16 mouse cellular contexts compared by ENCODE assay signal in the genomic region with DNA sequence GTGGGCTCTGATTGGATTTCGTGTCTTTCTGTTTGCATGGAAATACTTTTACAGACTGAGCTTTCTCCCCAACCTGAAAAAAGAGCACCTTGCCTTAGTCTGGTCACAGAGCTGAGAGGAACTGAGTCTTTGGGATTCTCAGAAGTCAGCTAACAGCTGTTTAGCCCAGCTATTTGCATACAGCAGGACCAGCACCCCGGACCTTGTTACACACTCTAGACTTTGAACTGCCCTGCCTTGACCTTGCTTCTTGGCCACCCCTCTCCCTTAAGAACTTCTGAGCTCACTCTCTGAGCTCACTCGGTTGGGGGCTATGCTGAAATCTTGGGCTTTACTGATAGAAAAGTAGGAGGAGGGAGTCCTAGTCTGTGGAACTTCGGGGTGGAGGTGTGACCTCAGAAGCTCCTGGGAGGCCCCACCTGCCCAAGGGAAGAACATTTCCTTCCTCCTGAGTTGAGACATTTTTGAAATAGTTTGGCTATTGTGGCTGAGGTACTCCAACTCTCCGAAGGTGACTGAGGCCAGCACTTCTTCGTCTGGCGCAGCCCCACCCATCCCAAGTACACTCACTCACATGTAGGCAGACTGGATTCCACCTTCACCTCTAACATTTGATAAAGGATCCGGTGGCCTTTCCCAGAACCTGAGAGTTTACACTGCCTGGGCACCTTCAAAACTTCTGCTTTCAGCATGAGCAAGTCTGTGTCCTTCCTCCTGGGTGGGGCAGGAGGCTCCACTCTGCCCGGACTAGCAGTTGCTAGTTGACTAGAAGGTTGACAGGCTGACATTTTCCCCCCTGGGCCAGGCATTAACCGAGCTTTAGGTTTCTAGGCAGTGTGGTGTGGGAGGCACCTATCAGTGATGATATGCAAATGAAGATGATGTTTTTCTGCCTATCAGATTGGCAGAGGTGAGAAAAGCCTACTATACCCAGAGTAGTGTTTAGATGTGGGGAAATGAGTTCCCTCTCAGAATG. TPM values are rescaled to one million over a fixed set of nuclear protein-coding genes. Genes with fewer than 3 reads are reported as not detected.
DNase-seq lines count a peak whose midpoint lies in the region; ATAC-seq and TF ChIP-seq lines count a peak whose summit lies in the region.
"Had no signal": no experiment of that assay in that cellular context is flagged by ENCODE, and none has a peak within 500 bp of the region (broad histone marks: within the 10 kb centered on the region; RNA-seq: fewer than 3 reads in every experiment).

No protein-coding gene starts in this region.

- DNase-seq in liver, postnatal 0 days, result no peak
- no peak for DNase-seq in liver
- peak; percentile 45 for DNase-seq in induced T-regulatory cell, adult 2 months (ENCODE audit: low read depth)
- peak; percentile 84 for DNase-seq in lung, postnatal 36 days
- peak; percentile 43 for DNase-seq in thymus, postnatal 4 days
- DNase-seq in cerebellum, postnatal 25 days, result no peak
- DNase-seq in adrenal gland, postnatal 25 days, result no peak
- DNase-seq: adrenal gland, adult 8-10 months; cerebellum, adult 11-12 months; gastrocnemius, postnatal 10 days; right cerebral cortex, postnatal 4 days had no signal

- no peak for ATAC-seq in liver, postnatal 0 days
- no peak for ATAC-seq in hindbrain, embryonic 16.5 days

- TF ChIP-seq CTCF in liver, postnatal 0 days (IDR thresholded peaks at IDR 0.05; ENCODE audit: low read depth), result no peak

- peak overlapping the region; percentile 26; the same call in 1 of the 2 replicates for H3K27ac ChIP-seq in liver, postnatal 0 days (ENCODE audit: low read depth)
- H3K27ac ChIP-seq in hindbrain, embryonic 16.5 days (ENCODE audit: low read depth, low read length), result no peak overlapping the region
- H3K27ac ChIP-seq: embryonic facial prominence, embryonic 10.5 days; kidney, postnatal 0 days had no signal

- no peaks in the 10 kb centered on the region for H3K9me3 ChIP-seq in liver, postnatal 0 days (ENCODE audit: low read length)
- no peaks in the 10 kb centered on the region for H3K9me3 ChIP-seq in hindbrain, embryonic 16.5 days (ENCODE audit: control insufficient read depth, low read length)
- H3K9me3 ChIP-seq: embryonic facial prominence, embryonic 10.5 days; G1E; megakaryocyte, embryonic 14.5 days had no signal

- H3K36me3 ChIP-seq in liver, postnatal 0 days (replicated peaks; ENCODE audit: insufficient read depth, low read length), result no peaks in the 10 kb centered on the region
- no peaks in the 10 kb centered on the region for H3K36me3 ChIP-seq in hindbrain, embryonic 16.5 days (ENCODE audit: control insufficient read depth, insufficient read depth, low read length)
- H3K36me3 ChIP-seq: embryonic facial prominence, embryonic 10.5 days; G1E had no signal

- TF ChIP-seq EP300 in liver, postnatal 0 days (IDR thresholded peaks at IDR 0.05; ENCODE audit: low read depth), result no peak

- H3K27me3 ChIP-seq in liver, postnatal 0 days (ENCODE audit: insufficient read depth, low read length), result peaks cover 15% of the 10 kb centered on the region; the same call in 1 of the 2 replicates
- H3K27me3 ChIP-seq in hindbrain, embryonic 16.5 days (replicated peaks; ENCODE audit: control insufficient read depth, insufficient read depth, low read length), result no peaks in the 10 kb centered on the region

- WGBS in liver, postnatal 0 days (ENCODE audit: insufficient replicate concordance), result 41% methylated on average over 10 of the region's 10 CpGs
- WGBS in hindbrain, embryonic 16.5 days, result 68% methylated on average over 10 of the region's 10 CpGs

- peak overlapping the region; percentile 40; the same call in 1 of the 2 replicates for H3K4me2 ChIP-seq in liver, postnatal 0 days (ENCODE audit: low read depth, low read length)
- H3K4me2 ChIP-seq in hindbrain, embryonic 16.5 days (ENCODE audit: low read length), result no peak overlapping the region

- H3K4me1 ChIP-seq in liver, postnatal 0 days (ENCODE audit: insufficient read depth), result no peaks in the 10 kb centered on the region
- no peaks in the 10 kb centered on the region for H3K4me1 ChIP-seq in hindbrain, embryonic 16.5 days (ENCODE audit: control insufficient read depth, insufficient read depth, low read depth, low read length)

- H3K4me3 ChIP-seq in liver, postnatal 0 days (ENCODE audit: low read depth, low read length), result no peak overlapping the region
- H3K4me3 ChIP-seq in hindbrain, embryonic 16.5 days (ENCODE audit: low read length), result no peak overlapping the region
- H3K4me3 ChIP-seq: embryonic facial prominence, embryonic 10.5 days; megakaryocyte, embryonic 14.5 days had no signal

- no peak overlapping the region for H3K9ac ChIP-seq in liver, postnatal 0 days (replicated peaks)
- no peak overlapping the region for H3K9ac ChIP-seq in hindbrain, embryonic 16.5 days (ENCODE audit: low read depth, low read length)

RNA-seq across cellular contexts. Expression of a gene that starts 27.2 kb away (rescaled TPM):
- polyA plus RNA-seq in liver, postnatal 0 days (2015; fragmentation: Nextera tagmentation; extraction: Ambion mirVana), result 0.21 and 0.22 TPM in 2 replicates
- 5.4 and 5.6 TPM in 2 replicates for polyA plus RNA-seq in hindbrain, embryonic 16.5 days (2015; fragmentation: Nextera tagmentation; extraction: Ambion mirVana)
- 0.12 and 0.24 TPM in 2 replicates for total RNA-seq in adrenal gland, postnatal 25 days (2021)
- total RNA-seq: G1E had no signal
- polyA plus RNA-seq: G1E had no signal

RNA-seq across cellular contexts. Expression of a gene that starts 43.4 kb away (rescaled TPM):
- polyA plus RNA-seq in liver, postnatal 0 days (2015; fragmentation: Nextera tagmentation; extraction: Ambion mirVana), result 1.6 and 2.1 TPM in 2 replicates
- polyA plus RNA-seq in hindbrain, embryonic 16.5 days (2015; fragmentation: Nextera tagmentation; extraction: Ambion mirVana), result 10.0 and 11.2 TPM in 2 replicates
- 11.4 and 12.2 TPM in 2 replicates for total RNA-seq in adrenal gland, postnatal 25 days (2021)

RNA-seq across cellular contexts. Expression of a gene that starts 43.6 kb away (rescaled TPM):
- 2.7 and 2.9 TPM in 2 replicates for polyA plus RNA-seq in liver, postnatal 0 days (2015; fragmentation: Nextera tagmentation; extraction: Ambion mirVana)
- 23.2 and 24.9 TPM in 2 replicates for polyA plus RNA-seq in hindbrain, embryonic 16.5 days (2015; fragmentation: Nextera tagmentation; extraction: Ambion mirVana)
- 14.4 and 15.1 TPM in 2 replicates for total RNA-seq in adrenal gland, postnatal 25 days (2021)

RNA-seq across cellular contexts. Expression of a gene that starts 51.0 kb away (rescaled TPM):
- polyA plus RNA-seq in liver, postnatal 0 days (2015; fragmentation: Nextera tagmentation; extraction: Ambion mirVana), result 108 and 117 TPM in 2 replicates
- polyA plus RNA-seq in hindbrain, embryonic 16.5 days (2015; fragmentation: Nextera tagmentation; extraction: Ambion mirVana), result 1,087 and 1,130 TPM in 2 replicates
- total RNA-seq in adrenal gland, postnatal 25 days (2021), result 706 and 770 TPM in 2 replicates

Comparison
In these comparisons a context has a peak if more than half of its experiments do, and no peak if none do; other contexts are left out.
1. DNase-seq: peak in induced T-regulatory cell, adult 2 months (single experiment), lung, postnatal 36 days (single experiment) and thymus, postnatal 4 days (single experiment); none in liver, postnatal 0 days (single experiment), liver (single experiment), cerebellum, postnatal 25 days (0 of 2) and adrenal gland, postnatal 25 days (single experiment).